Mouse (Mus musculus) C2C12 (cell line): Measurements from ENCODE around the gene Hydin. TPM values are rescaled to one million over a fixed set of nuclear protein-coding genes. Genes with fewer than 3 reads are reported as not detected.

ENCODE experiments used
- H3K27me3 ChIP-seq: one replicate; pipeline ENCODE4 v1.6.1; 2011; ENCODE audit not compliant: control insufficient read depth, insufficient read depth, insufficient read length
- H3K36me3 ChIP-seq: one replicate; pipeline ENCODE4 v1.6.1; 2011; ENCODE audit not compliant: control insufficient read depth, insufficient read depth
- H3K4me3 ChIP-seq: one replicate; pipeline ENCODE4 v1.5.1; 2011; ENCODE audit warnings: mild to moderate bottlenecking, control low read depth; ENCODE audit not compliant: poor library complexity, insufficient read depth, severe bottlenecking
- H3K79me2 ChIP-seq: one replicate; pipeline ENCODE4 v1.6.1; 2011; ENCODE audit not compliant: control insufficient read depth, insufficient read depth
- H3K79me3 ChIP-seq: one replicate; pipeline ENCODE4 v1.6.1; 2011; ENCODE audit warnings: low read depth, control low read depth
- H3ac ChIP-seq: one replicate; pipeline ENCODE3; 2011; ENCODE audit warnings: low read depth; ENCODE audit not compliant: control insufficient read depth, insufficient read length
- CEBPB ChIP-seq: IDR thresholded peaks from one replicate; pipeline ENCODE4 v1.6.1; 2011; ENCODE audit warnings: low read depth, mild to moderate bottlenecking, control low read depth, moderate library complexity
- CTCF ChIP-seq: IDR thresholded peaks from one replicate; pipeline ENCODE4 v1.5.1; 2011; ENCODE audit not compliant: control insufficient read depth, insufficient read depth, insufficient read length
- FOSL1 ChIP-seq: IDR thresholded peaks from one replicate; pipeline ENCODE4 v1.8.0; 2011; ENCODE audit warnings: mild to moderate bottlenecking, low read length; ENCODE audit not compliant: poor library complexity, insufficient read depth, severe bottlenecking
- MAX ChIP-seq: IDR thresholded peaks from one replicate; pipeline ENCODE4 v1.6.1; 2011; ENCODE audit warnings: mild to moderate bottlenecking, control low read depth
- MYOD1 ChIP-seq: IDR thresholded peaks from one replicate; pipeline ENCODE4 v1.6.1; 2011; ENCODE audit warnings: low read depth; ENCODE audit not compliant: control insufficient read depth, insufficient read length
- MYOG ChIP-seq: IDR thresholded peaks from one replicate; pipeline ENCODE4 v1.6.1; 2011; ENCODE audit not compliant: control insufficient read depth, insufficient read length; ENCODE audit errors: extremely low read depth
- USF1 ChIP-seq: IDR thresholded peaks from one replicate; pipeline ENCODE4 v1.6.1; 2011; ENCODE audit warnings: low read depth, mild to moderate bottlenecking, control low read depth, moderate library complexity
- polyA plus RNA-seq: library from polyadenylated mRNA; unstranded; fragments of >200 nt; fragmentation: generic; extraction: Trizol; gene quantifications from one replicate; pipeline ENCODE4 v1.2.1, GENCODE M21; 2012; ENCODE audit warnings: missing spikeins

The Hydin gene
- polyA plus RNA-seq, 1 experiment, result 0.01 TPM

DNA sequence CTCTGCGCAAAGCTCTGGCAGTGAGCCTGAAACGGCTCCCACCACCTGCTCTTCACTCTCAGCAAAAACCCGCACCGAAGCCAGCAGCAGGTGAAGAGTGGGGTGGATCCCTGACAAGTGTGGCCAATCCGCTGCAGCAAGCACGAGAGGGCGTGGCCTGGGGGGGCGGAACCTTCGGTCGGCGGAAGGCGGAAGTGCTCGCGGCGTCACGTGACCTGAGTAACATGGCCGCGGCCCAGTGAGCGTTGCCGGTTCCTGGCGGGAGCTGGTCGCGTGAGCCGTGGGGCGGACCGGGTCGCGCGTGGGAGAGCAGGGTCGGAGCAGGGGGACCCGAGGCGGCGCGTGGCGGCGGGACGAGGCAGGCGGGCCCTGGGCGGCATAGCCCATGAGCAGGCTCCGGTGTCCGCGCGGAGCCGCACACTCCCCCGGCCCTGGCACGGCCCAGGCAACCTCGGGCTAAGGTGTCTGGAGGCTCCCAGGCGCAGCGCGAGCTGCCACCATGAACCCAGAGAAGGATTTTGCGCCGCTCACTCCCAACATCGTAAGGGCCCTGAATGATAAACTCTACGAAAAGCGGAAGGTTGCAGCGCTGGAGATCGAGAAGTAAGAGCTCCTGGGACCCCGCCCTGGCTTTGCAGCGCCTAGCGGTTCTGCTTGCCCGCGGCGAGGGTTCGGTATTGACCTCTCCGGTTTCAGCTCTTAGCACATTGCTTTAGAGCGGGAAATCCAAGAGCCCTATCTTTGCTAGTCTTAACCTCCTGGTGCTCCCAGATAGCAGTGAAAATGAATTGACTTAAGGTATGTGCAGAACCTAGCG, 351.8 kb downstream of the Hydin start, which contains the start of gene Vac14:
Gene Vac14 (plus strand): TSS at position 195 of the 817 bp plus-strand sequence.
- Histone ChIP-seq H3ac (peak within 1 kb of the TSS; percentile 99), H3K4me3 (peak within 1 kb of the TSS; percentile 79), H3K36me3 (no peaks in the 10 kb centered on the region)

DNA sequence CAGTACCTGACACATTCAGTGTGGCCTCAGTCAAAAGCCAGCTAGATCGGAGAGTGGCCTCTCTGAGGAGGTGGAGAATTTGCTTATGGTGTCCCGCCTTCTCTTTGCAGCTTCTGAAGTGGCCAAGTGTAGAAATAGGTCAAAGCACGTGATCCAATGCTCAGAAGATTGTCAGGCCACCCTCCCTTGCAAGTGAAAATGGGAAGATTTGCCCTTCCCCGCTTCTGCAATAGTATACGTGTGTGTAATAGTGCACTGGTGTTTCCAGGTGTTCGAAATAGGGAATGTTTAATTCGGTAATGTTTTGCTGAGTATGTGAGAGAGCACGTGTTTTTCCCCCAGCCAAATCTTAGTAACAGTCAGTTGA, 352.4 kb downstream of the Hydin start:
- Histone ChIP-seq H3K4me3 (peak overlapping the region; percentile 79), H3K36me3 (no peaks in the 10 kb centered on the region), H3K79me2 (peaks cover 58% of the 10 kb centered on the region), H3ac (peak overlapping the region; percentile 99), H3K27me3 (peaks cover 6% of the 10 kb centered on the region), H3K79me3 (peaks cover 45% of the 10 kb centered on the region)
- TF ChIP-seq USF1 (peak; percentile 41), MAX (no peak), CEBPB (no peak)

More for the DNA sequence above, 351.8 kb downstream of the Hydin start, which contains the start of gene Vac14:
- TF ChIP-seq FOSL1 (no peak), MYOG (no peak), USF1 (peak; percentile 97), MYOD1 (no peak), CTCF (no peak), CEBPB (no peak), MAX (peak; percentile 77)
- H3K79me2 ChIP-seq, result peaks cover 52% of the 10 kb centered on the region
- peaks cover 40% of the 10 kb centered on the region for H3K79me3 ChIP-seq
- peaks cover 6% of the 10 kb centered on the region for H3K27me3 ChIP-seq

DNA sequence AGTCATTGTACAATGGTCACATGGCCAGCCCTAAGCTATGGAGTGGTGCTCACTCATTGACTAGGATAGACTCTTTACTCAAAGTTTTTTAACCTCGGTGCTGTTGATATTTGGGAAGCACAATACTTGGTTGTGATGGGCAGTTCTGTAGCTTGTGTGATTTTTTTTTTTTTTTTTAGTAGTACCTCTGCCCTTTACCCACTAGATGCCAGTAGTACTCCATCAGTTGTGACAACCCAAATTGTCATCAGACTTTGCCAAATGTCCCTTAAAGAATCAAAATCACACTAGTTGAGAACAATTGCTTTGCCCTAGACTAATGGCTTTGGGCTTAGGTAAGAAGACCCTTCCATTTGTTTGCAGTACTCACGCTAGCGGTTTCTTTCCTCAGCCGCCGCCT, 353.1 kb downstream of the Hydin start:
- peaks cover 6% of the 10 kb centered on the region for H3K27me3 ChIP-seq
- H3K79me2 ChIP-seq, result peaks cover 65% of the 10 kb centered on the region
- peak; percentile 32 for TF ChIP-seq USF1
- TF ChIP-seq MYOD1, result no peak
- peaks cover 50% of the 10 kb centered on the region for H3K79me3 ChIP-seq
- H3K36me3 ChIP-seq, result no peaks in the 10 kb centered on the region
- H3K4me3 ChIP-seq, result peak overlapping the region; percentile 79
- H3ac ChIP-seq, result no peak overlapping the region

DNA sequence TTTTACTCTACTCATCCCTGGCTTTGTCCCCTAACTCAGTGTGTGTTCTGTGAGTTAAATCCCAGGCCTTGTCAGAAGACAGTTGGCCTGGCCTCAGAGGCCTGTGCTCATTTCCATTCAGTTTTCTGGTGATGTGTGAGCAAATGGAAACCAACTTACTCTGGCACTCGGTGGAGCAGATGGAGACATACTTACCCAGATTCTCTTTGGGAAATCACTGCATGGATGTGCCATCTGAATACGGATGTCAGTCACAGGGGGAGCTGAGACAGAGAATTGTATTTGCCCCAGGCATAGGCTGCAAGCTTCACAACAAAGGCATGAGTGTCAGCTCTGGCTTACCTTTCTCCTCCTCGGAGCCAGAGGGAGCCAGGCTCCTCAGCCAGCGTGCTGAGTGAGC, 359.7 kb downstream of the Hydin start:
- Histone ChIP-seq H3K79me3 (peaks cover 51% of the 10 kb centered on the region), H3K4me3 (no peak overlapping the region), H3K27me3 (no peaks in the 10 kb centered on the region), H3K79me2 (peaks cover 89% of the 10 kb centered on the region), H3ac (no peak overlapping the region), H3K36me3 (peaks cover 3% of the 10 kb centered on the region)
- TF ChIP-seq USF1, result no peak
- TF ChIP-seq CTCF, result no peak
- no peak for TF ChIP-seq MYOD1
- TF ChIP-seq MYOG, result no peak
- TF ChIP-seq MAX, result no peak
- no peak for TF ChIP-seq CEBPB
- no peak for TF ChIP-seq FOSL1

DNA sequence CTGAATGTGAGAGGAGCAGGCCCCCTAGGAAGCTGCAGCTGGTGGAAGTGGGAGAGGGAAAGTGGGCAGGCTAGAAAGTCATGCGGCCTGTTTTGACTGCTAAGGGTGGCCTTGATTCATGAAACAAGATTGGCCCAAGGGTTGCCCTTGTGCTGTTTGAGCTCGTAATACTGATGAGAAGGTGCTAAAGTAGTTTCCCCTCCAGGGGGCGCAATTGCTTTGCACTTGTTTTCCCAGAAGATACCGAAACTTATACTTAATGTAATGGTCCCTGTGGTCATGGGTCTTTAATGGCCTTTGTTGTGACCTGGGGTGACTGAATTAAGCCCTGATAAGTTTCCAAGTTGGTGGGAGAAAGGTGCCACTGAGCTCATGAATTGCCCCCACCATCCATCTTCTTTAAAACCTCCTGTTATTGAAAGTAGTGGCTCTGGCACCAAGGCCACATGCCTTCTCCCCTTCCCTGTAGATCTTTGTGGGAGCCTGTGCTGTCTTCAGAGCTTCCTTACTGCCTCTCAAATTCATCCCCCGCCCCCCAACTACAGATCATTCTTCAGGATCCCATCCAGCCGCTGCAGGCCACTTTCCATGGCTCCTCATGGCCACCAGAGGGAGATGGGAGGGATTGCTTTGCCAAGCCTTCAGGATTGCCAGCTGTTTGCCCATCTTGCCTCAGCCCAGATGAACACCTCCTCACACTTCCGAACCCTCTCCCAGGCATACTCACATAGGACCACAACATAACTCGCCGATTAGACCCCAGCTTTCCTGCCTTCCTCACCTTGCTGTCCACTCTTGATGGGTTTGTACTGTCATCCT, 362.7 kb downstream of the Hydin start:
- Histone ChIP-seq H3ac (no peak overlapping the region), H3K79me3 (peaks cover 31% of the 10 kb centered on the region), H3K27me3 (no peaks in the 10 kb centered on the region), H3K36me3 (peaks cover 14% of the 10 kb centered on the region), H3K4me3 (no peak overlapping the region), H3K79me2 (peaks cover 59% of the 10 kb centered on the region)
- no peak for TF ChIP-seq USF1
- TF ChIP-seq CTCF, result peak; percentile 34

DNA sequence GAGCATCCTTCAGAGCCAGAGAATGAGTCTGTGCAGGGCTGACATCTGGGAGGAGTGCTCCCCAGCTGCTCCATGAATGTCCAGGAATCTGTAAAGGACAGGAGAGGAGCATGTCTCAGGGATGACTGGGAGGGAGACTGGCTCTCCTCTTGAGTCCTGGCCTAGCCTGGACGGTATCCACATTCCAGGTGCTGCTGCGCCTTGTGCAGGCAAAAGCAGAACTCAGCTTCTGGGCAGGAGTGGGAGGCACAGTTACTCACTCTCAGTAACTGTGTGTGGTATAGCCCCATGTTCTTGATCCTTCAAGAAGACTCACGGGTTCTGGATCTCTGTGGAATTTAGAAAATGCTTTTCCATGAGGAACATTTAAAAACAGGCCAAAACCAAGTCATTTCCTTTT, 363.3 kb downstream of the Hydin start:
- TF ChIP-seq FOSL1, result no peak
- TF ChIP-seq CTCF, result no peak
- TF ChIP-seq USF1, result no peak
- TF ChIP-seq MAX, result no peak
- TF ChIP-seq MYOG, result no peak
- no peak for TF ChIP-seq MYOD1
- no peak for TF ChIP-seq CEBPB
- H3K36me3 ChIP-seq, result peaks cover 18% of the 10 kb centered on the region
- H3K4me3 ChIP-seq, result no peak overlapping the region
- peaks cover 52% of the 10 kb centered on the region for H3K79me2 ChIP-seq
- H3K27me3 ChIP-seq, result no peaks in the 10 kb centered on the region
- H3K79me3 ChIP-seq, result peaks cover 26% of the 10 kb centered on the region
- H3ac ChIP-seq, result no peak overlapping the region
